Mouse (Mus musculus) limb, embryonic 11.5 days (tissue): Measurements from ENCODE around the gene Sh3rf3. TPM values are rescaled to one million over a fixed set of nuclear protein-coding genes. Genes with fewer than 3 reads are reported as not detected.

Source experiments
- ATAC-seq: fragments of 200-750 bp; cut with Nextera tagmentation; 2 replicates; pipeline ENCODE4 v1.8.0; 2017; ENCODE audit warnings: low read depth; ENCODE audit not compliant: insufficient number of reproducible peaks, low FRiP score, low TSS enrichment
- DNase-seq: peaks from one replicate; pipeline ENCODE4 v3.0.0-alpha.2; 2015; ENCODE audit warnings: low spot score
- H3K27ac ChIP-seq: fragments of 300-500 bp; sonication (generic); replicated peaks from 2 replicates; pipeline ENCODE4 v1.5.1; 2014; ENCODE audit warnings: low read depth, mild to moderate bottlenecking, low read length
- H3K27me3 ChIP-seq: fragments of 300-500 bp; sonication (generic); 2 replicates; pipeline ENCODE4 v1.6.1; 2014; ENCODE audit warnings: mild to moderate bottlenecking, low read length, mixed read lengths; ENCODE audit not compliant: control insufficient read depth, insufficient read depth
- H3K36me3 ChIP-seq: fragments of 300-500 bp; sonication (generic); 2 replicates; pipeline ENCODE4 v1.6.1; 2014; ENCODE audit warnings: mild to moderate bottlenecking, low read length, moderate library complexity, mixed read lengths; ENCODE audit not compliant: control insufficient read depth, insufficient read depth
- H3K4me1 ChIP-seq: fragments of 300-500 bp; sonication (generic); 2 replicates; pipeline ENCODE4 v1.6.1; 2014; ENCODE audit warnings: low read length, mixed read lengths; ENCODE audit not compliant: control insufficient read depth, insufficient read depth
- H3K4me2 ChIP-seq: fragments of 300-500 bp; sonication (generic); 2 replicates; pipeline ENCODE4 v1.6.1; 2014; ENCODE audit warnings: low read depth, mild to moderate bottlenecking, moderate library complexity; ENCODE audit not compliant: severe bottlenecking
- H3K4me3 ChIP-seq: fragments of 300-500 bp; sonication (generic); 2 replicates; pipeline ENCODE4 v1.5.1; 2014; ENCODE audit warnings: low read depth, low read length
- H3K9ac ChIP-seq: fragments of 300-500 bp; sonication (generic); 2 replicates; pipeline ENCODE4 v1.6.1; 2014; ENCODE audit warnings: mild to moderate bottlenecking, low read length
- H3K9me3 ChIP-seq: fragments of 300-500 bp; sonication (generic); 2 replicates; pipeline ENCODE4 v1.6.1; 2016; ENCODE audit warnings: low read length; ENCODE audit not compliant: control insufficient read depth
- WGBS: fragments of 180-500 bp; shearing (Covaris S2); extraction: QIAGEN DNeasy Blood & Tissue Kit; methylation state at CpG from one replicate; pipeline ENCODE4 v1.1.7; 2014; 5-methylcytosine and 5-hydroxymethylcytosine counted together
- polyA plus RNA-seq: library from polyadenylated mRNA; unstranded; fragments of >200 nt; fragmentation: Nextera tagmentation; extraction: Ambion mirVana; gene quantifications from 2 replicates; pipeline ENCODE4 v1.2.1, GENCODE M21; 2014

Sh3rf3 gene
- polyA plus RNA-seq, 1 experiment from 2014 or later: 0.60 TPM

- no peak for ATAC-seq
- Histone ChIP-seq H3K4me3 (no peak overlapping the region), H3K9me3 (no peaks in the 10 kb centered on the region), H3K4me2 (no peak overlapping the region), H3K27ac (no peak overlapping the region), H3K36me3 (no peaks in the 10 kb centered on the region), H3K4me1 (no peaks in the 10 kb centered on the region), H3K27me3 (no peaks in the 10 kb centered on the region), H3K9ac (no peak overlapping the region)
- WGBS: 89% methylated on average over 4 of the region's 4 CpGs
- no peak for DNase-seq
These were observed 155.1 kb downstream of the Sh3rf3 start for GRCm38 (mm10) chr10:58968236-58968635.

- no peaks in the 10 kb centered on the region for H3K4me1 ChIP-seq
- H3K36me3 ChIP-seq: no peaks in the 10 kb centered on the region
- DNase-seq (no peak), ATAC-seq (no peak)
- no peak overlapping the region for H3K4me3 ChIP-seq
- no peaks in the 10 kb centered on the region for H3K27me3 ChIP-seq
- 91% methylated on average over 5 of the region's 5 CpGs for WGBS
- no peak overlapping the region for H3K27ac ChIP-seq
- no peak overlapping the region for H3K9ac ChIP-seq
- no peaks in the 10 kb centered on the region for H3K9me3 ChIP-seq
- no peak overlapping the region for H3K4me2 ChIP-seq
These were observed 156.2 kb downstream of the Sh3rf3 start for GRCm38 (mm10) chr10:58969351-58969750.

GRCm38 (mm10) chr10:58972115-58972514 lies 159.0 kb downstream of the Sh3rf3 start:
- Histone ChIP-seq H3K27me3 (no peaks in the 10 kb centered on the region), H3K36me3 (no peaks in the 10 kb centered on the region), H3K9ac (no peak overlapping the region), H3K4me1 (no peaks in the 10 kb centered on the region), H3K4me3 (no peak overlapping the region), H3K4me2 (no peak overlapping the region), H3K27ac (no peak overlapping the region), H3K9me3 (no peaks in the 10 kb centered on the region)
- DNase-seq (no peak), ATAC-seq (no peak)
- 94% methylated on average over 1 of the region's 1 CpGs for WGBS

DNA sequence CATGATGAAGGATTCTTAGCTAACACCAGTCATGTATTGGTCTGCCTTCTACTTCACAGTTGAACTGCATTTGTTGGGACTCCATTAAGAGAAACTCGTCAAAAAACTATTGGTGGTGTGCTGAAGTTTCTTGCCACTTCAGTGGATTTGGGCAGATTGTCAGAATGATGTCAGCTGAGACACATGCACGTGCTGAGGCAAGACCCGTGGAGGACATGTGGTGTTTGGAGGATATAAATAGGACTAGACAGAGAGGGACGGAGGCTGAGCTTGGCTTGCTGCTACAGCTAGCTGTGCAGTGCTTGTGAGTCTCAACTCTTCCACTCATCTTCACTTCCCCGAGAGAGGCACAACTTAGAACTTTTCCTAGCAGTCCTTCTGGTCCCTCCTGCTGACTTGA lies 161.0 kb downstream of the Sh3rf3 start:
- ATAC-seq: no peak
- no peak overlapping the region for H3K9ac ChIP-seq
- no peak for DNase-seq
- H3K4me2 ChIP-seq: no peak overlapping the region
- no peaks in the 10 kb centered on the region for H3K36me3 ChIP-seq
- H3K9me3 ChIP-seq: no peaks in the 10 kb centered on the region
- no peaks in the 10 kb centered on the region for H3K27me3 ChIP-seq
- H3K27ac ChIP-seq: no peak overlapping the region
- no peaks in the 10 kb centered on the region for H3K4me1 ChIP-seq
- no peak overlapping the region for H3K4me3 ChIP-seq
- 88% methylated on average over 5 of the region's 5 CpGs for WGBS

DNA sequence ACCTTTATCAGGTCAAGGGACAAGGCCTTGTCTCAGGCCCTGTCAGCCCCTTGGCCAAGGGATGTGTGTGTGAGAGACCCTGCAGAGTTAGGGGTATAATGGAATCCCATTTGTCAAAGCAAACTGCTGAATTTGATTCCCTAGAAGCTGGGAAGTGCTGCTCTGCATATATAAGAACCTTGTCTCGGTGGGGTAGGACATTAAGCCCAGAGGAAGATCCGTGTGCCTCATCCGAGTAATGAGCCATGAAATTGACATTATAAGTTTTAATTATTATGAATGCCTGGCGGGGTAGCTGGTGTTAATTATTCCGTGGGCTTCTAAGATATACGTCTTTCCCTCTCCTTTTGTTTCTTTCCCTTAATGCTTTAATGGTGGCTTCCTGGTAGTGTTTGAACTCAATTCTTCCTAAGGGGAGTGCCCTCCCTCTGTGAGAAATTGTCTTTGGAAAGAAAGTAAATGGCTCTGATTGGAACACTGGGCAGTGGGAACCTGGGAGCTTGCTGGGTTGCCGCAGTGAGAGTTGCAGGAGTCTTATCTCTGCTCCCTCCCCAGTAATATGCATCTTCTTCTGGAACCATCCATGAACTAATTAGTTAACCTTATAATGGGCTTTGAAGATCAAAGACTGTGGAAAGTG lies 166.3 kb downstream of the Sh3rf3 start:
- Histone ChIP-seq H3K9me3 (no peaks in the 10 kb centered on the region), H3K4me2 (no peak overlapping the region), H3K4me1 (no peaks in the 10 kb centered on the region), H3K4me3 (no peak overlapping the region), H3K27ac (no peak overlapping the region), H3K27me3 (no peaks in the 10 kb centered on the region), H3K9ac (no peak overlapping the region), H3K36me3 (no peaks in the 10 kb centered on the region)
- 59% methylated on average over 7 of the region's 7 CpGs for WGBS
- ATAC-seq: no peak
- no peak for DNase-seq

DNA sequence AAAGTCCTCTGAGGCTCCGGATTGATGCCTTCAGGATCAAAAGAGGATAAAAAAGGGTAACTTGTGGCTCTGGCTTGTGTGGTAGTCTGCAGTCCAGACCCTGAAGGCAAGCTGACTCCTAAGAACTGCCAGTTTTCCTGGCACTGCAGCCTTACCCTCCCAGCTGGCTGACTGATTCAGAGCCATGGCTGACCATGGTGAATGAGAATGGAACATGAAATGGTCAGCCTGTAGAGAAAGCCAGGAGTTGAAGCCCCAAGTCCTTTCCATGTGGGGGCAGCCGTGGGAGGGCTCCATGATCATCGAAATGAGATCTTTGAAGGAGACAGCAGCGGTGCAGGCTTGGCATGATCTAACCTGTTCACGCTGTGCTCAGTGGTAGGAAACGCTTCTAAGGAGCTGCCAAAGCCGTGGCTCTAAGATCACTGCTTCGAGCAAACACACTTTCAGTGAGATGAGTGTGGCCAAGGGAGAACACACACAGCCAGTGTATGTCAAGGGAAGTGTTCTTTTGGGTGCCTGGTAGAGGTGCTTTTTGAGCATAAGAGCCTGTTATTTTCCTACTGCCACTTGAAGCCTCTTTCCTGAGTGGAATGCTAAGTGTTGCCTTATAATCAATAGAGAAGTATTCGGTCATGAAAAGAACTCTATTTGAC lies 168.6 kb downstream of the Sh3rf3 start:
- Histone ChIP-seq H3K4me1 (no peaks in the 10 kb centered on the region), H3K4me3 (no peak overlapping the region), H3K4me2 (no peak overlapping the region), H3K27me3 (no peaks in the 10 kb centered on the region), H3K36me3 (no peaks in the 10 kb centered on the region), H3K27ac (no peak overlapping the region), H3K9me3 (no peaks in the 10 kb centered on the region), H3K9ac (no peak overlapping the region)
- whole genome bisulfite sequencing: 90% methylated on average over 9 of the region's 9 CpGs
- DNase-seq (no peak), ATAC-seq (no peak)

DNA sequence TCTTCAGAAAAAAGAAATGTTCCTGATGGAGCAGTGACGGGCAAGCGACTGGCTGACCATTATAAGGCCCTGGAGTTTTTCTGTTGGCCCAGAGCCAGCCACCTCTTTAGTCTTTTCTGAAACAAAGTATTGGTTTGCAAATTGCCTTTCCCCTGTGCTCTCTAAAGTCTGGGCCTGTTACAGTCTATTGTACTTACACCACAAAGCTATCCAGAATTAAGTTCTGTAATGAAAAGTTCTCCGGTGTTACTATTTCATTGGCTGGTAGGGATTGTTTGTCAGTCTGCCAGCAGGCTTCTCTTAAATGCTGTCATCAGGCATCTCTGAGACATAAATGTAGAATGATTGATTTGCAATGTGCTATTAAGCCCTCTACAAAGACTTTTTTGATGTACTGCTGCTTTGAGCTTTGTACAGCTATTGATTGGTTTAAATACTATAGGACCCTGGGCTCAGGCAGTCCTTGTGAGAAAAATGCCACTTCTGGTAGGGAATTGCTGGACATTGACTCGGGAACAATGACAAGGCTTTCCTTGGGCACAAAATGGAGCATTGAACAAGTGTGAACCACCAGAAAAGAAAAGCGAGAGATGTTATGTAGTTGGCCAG lies 169.5 kb downstream of the Sh3rf3 start:
- no peak overlapping the region for H3K9ac ChIP-seq
- no peak overlapping the region for H3K4me3 ChIP-seq
- no peaks in the 10 kb centered on the region for H3K9me3 ChIP-seq
- no peaks in the 10 kb centered on the region for H3K27me3 ChIP-seq
- H3K4me2 ChIP-seq: no peak overlapping the region
- ATAC-seq (no peak), DNase-seq (no peak)
- no peaks in the 10 kb centered on the region for H3K4me1 ChIP-seq
- H3K27ac ChIP-seq: no peak overlapping the region
- WGBS: 66% methylated on average over 5 of the region's 5 CpGs
- H3K36me3 ChIP-seq: no peaks in the 10 kb centered on the region

DNA sequence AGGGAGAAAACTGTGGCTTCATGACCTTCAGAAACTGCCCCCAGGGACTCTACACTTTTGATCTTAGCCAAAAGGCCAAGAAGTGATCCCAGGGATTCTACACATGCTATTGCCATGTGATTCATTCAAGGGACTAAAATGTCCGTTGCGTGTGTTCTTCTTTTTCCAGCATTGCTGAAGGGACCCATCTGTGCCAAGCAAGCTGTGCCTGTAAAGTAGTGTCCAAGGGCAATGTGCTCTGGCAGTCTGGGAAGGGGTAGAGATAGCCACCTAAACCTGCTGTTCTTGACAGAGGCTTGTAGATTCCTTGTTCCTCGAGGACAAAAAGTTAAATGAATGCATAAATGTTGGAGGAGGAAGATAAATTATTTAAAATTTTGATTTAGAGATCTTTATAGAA lies 178.5 kb downstream of the Sh3rf3 start:
- Histone ChIP-seq H3K4me2 (no peak overlapping the region), H3K27ac (no peak overlapping the region), H3K36me3 (no peaks in the 10 kb centered on the region), H3K9ac (no peak overlapping the region), H3K4me1 (no peaks in the 10 kb centered on the region), H3K27me3 (no peaks in the 10 kb centered on the region), H3K9me3 (no peaks in the 10 kb centered on the region), H3K4me3 (no peak overlapping the region)
- no peak for DNase-seq
- WGBS: 82% methylated on average over 3 of the region's 3 CpGs
- ATAC-seq: no peak
